Mouse (Mus musculus): Measurements from ENCODE around the gene Prtn3. TPM values are rescaled to one million over a fixed set of nuclear protein-coding genes. Genes with fewer than 3 reads are reported as not detected.

Prtn3 gene
- total and polyA plus RNA-seq, 3 experiments, result 0.55 to 1.2 (median 0.84) TPM

DNA sequence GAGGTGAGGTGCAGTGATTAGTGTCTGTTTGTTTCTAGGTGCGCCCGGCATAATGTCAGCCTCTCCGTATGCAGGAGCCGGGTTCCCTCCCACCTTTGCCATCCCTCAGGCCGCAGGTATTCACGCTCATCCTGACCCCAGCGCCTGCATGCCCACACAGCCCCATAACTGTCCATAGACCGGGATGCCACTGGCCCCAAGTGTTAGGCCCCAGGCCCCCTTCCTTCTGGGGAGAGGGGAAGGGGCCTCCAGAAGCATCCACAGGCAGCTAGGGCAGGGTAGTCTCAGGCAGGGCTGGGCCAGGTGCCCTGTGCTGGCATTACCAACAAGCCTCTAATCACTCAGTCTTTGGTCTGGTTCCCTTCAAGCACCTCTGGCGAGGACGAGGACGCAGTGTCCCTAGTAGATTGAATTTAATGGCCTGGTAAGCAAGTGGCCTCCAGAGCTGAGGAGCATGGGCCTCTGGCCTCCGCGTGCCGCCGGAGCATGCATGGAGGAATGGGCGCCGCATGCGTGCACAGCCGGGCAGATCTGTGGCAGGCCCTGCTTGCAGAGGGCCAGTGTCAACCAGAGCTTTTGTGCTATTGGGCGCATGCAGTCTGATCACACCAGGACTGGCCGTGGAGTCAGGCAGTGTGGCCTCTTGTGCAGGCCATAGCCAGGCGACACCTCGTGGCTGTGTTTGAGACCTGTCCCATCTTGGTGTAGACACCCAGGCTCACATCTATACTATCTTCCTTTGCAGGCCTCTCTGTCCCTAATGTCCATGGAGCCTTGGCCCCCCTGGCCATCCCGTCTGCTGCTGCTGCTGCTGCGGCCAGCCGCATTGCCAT, 14.0 kb upstream of the Prtn3 start:
- Histone ChIP-seq H3K9ac (ENCODE audit: low read depth, low read length) (no peak overlapping the region), H3K27ac (no peak overlapping the region), H3K27me3 (ENCODE audit: control insufficient read depth, insufficient read depth, low read length) (no peaks in the 10 kb centered on the region), H3K4me1 (ENCODE audit: control insufficient read depth, insufficient read depth, low read length) (peaks cover 33% of the 10 kb centered on the region), H3K79me2 (replicated peaks; ENCODE audit: control insufficient read depth, insufficient read depth, low read length) (peaks cover 7% of the 10 kb centered on the region), H3K4me3 (no peak overlapping the region), H3K36me3 (ENCODE audit: control insufficient read depth, insufficient read depth, low read length) (peaks cover 8% of the 10 kb centered on the region; the same call in 1 of the 2 replicates)
- TF ChIP-seq POLR2A (IDR thresholded peaks at IDR 0.05; ENCODE audit: insufficient read depth, low read depth, low read length), result no peak
- no peak for TF ChIP-seq EP300 (IDR thresholded peaks at IDR 0.05; ENCODE audit: insufficient read depth, low read depth, low read length)
- TF ChIP-seq CTCF (IDR thresholded peaks at IDR 0.05), result no peak
- DNase-seq, result no peak
- WGBS, result 89% methylated on average over 26 of the region's 26 CpGs
- intact Hi-C loops (cut with DNase I), result no loop called here

DNA sequence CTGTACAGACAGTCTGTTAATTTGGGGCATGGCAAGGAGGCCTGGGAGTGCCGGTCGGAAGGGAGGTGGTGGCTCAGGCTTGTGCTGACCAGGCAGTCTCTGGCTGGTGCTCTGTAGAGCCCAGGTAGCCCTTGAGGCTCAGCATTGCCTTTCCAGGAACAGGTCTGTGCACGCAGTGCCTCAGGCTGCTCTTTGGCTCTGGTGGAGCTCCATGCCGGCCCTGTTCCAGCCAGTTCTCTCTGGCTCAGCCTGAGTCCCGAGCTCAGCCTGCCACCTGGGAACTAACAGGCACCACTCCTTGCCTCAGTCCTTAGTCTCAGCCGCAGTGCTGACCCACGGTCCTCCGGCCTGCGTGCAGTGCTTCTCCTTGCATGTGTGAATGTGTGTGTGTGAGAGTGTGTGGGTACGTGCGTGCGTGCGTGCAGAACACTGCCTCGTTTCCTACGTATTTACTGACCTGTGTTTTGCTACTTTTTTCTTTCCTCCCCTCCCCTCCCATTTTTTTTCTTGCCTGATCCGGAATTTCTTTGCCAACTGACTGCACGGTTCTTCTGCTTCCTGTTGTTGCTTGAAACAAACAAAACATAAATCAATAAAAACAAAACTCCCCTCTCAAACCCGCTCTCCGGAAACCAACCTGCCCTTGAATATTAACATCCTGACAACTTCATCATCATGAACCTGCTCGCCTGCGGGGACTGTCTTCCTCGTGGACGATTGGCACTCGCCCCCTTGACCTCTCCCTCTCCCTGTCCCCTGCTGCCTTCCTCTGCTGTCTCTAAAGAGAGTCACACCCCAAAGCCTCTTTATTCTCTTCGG, 12.8 kb upstream of the Prtn3 start:
- 71% methylated on average over 25 of the region's 25 CpGs for WGBS
- Histone ChIP-seq H3K36me3 (ENCODE audit: control insufficient read depth, insufficient read depth, low read length) (peaks cover 8% of the 10 kb centered on the region; the same call in 1 of the 2 replicates), H3K4me3 (no peak overlapping the region), H3K4me1 (ENCODE audit: control insufficient read depth, insufficient read depth, low read length) (peaks cover 28% of the 10 kb centered on the region), H3K27me3 (ENCODE audit: control insufficient read depth, insufficient read depth, low read length) (no peaks in the 10 kb centered on the region), H3K9ac (ENCODE audit: low read depth, low read length) (no peak overlapping the region), H3K79me2 (replicated peaks; ENCODE audit: control insufficient read depth, insufficient read depth, low read length) (peaks cover 5% of the 10 kb centered on the region), H3K27ac (no peak overlapping the region)
- TF ChIP-seq POLR2A (IDR thresholded peaks at IDR 0.05; ENCODE audit: insufficient read depth, low read depth, low read length), result no peak
- no peak for TF ChIP-seq CTCF (IDR thresholded peaks at IDR 0.05)
- no peak for TF ChIP-seq EP300 (IDR thresholded peaks at IDR 0.05; ENCODE audit: insufficient read depth, low read depth, low read length)
- DNase-seq, result no peak
- intact Hi-C loops (cut with DNase I), result no loop called here

DNA sequence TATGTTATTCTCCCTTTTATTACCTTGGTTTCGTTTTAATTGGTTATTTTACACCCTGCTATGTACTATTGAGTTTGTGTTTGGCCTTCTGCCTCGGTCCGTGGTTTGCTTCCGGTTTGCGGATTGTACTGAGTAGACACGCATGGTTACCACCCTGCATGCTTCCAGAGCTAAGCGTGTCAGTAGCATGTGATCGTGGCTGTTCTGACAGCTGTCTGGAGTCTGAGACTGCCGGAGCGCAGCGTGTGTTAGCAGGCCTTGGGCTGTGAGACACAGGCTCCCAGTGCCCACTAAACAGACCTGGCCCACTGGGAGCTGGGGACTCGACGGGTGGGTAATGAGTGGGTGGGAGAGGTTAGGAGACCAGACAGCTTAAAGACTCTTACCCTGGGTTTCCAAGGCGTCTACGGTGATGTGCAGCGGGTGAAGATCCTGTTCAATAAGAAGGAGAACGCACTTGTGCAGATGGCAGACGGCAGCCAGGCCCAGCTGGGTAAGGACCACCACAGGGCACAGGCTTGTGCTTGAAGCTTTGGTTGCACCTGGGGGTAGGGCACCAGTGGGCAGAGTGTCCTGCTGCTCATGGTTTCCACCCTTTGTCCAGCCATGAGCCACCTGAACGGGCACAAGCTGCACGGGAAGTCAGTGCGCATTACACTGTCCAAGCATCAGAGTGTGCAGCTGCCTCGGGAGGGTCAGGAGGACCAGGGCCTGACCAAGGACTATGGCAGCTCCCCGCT, 12.1 kb upstream of the Prtn3 start:
- Histone ChIP-seq H3K27ac (no peak overlapping the region), H3K79me2 (replicated peaks; ENCODE audit: control insufficient read depth, insufficient read depth, low read length) (peaks cover 4% of the 10 kb centered on the region), H3K36me3 (ENCODE audit: control insufficient read depth, insufficient read depth, low read length) (peaks cover 3% of the 10 kb centered on the region; the same call in 1 of the 2 replicates), H3K4me3 (no peak overlapping the region), H3K27me3 (ENCODE audit: control insufficient read depth, insufficient read depth, low read length) (no peaks in the 10 kb centered on the region), H3K4me1 (ENCODE audit: control insufficient read depth, insufficient read depth, low read length) (peaks cover 20% of the 10 kb centered on the region), H3K9ac (ENCODE audit: low read depth, low read length) (no peak overlapping the region)
- DNase-seq, result no peak
- WGBS, result 83% methylated on average over 23 of the region's 23 CpGs
- TF ChIP-seq POLR2A (IDR thresholded peaks at IDR 0.05; ENCODE audit: insufficient read depth, low read depth, low read length) (no peak), CTCF (IDR thresholded peaks at IDR 0.05) (no peak), EP300 (IDR thresholded peaks at IDR 0.05; ENCODE audit: insufficient read depth, low read depth, low read length) (no peak)
- intact Hi-C loops (cut with DNase I), result no loop called here

DNA sequence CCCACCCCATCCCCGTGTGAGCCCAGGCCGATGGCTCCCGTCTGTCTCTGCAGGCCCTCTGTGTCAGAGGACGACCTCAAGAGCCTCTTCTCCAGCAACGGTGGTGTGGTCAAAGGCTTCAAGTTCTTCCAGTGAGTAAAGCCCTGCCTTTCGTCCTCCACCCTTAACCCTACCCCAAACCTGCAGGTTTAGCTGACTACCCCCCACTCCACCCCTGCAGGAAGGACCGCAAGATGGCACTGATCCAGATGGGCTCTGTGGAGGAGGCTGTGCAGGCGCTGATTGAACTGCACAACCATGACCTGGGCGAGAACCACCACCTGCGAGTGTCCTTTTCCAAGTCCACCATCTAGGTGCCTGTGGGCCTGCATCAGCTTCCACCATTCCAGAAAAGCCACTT, 11.4 kb upstream of the Prtn3 start:
- Histone ChIP-seq H3K36me3 (ENCODE audit: control insufficient read depth, insufficient read depth, low read length) (peaks cover 2% of the 10 kb centered on the region; the same call in 1 of the 2 replicates), H3K4me3 (no peak overlapping the region), H3K9ac (ENCODE audit: low read depth, low read length) (no peak overlapping the region), H3K27ac (no peak overlapping the region), H3K4me1 (ENCODE audit: control insufficient read depth, insufficient read depth, low read length) (peaks cover 13% of the 10 kb centered on the region), H3K79me2 (replicated peaks; ENCODE audit: control insufficient read depth, insufficient read depth, low read length) (peaks cover 4% of the 10 kb centered on the region), H3K27me3 (ENCODE audit: control insufficient read depth, insufficient read depth, low read length) (no peaks in the 10 kb centered on the region)
- intact Hi-C loops (cut with DNase I), result no loop called here
- TF ChIP-seq POLR2A (IDR thresholded peaks at IDR 0.05; ENCODE audit: insufficient read depth, low read depth, low read length) (no peak), CTCF (IDR thresholded peaks at IDR 0.05) (no peak), EP300 (IDR thresholded peaks at IDR 0.05; ENCODE audit: insufficient read depth, low read depth, low read length) (no peak)
- DNase-seq, result no peak
- 64% methylated on average over 10 of the region's 10 CpGs for WGBS

GRCm38 (mm10) chr10:79864351-79865188, 9.7 kb upstream of the Prtn3 start:
- no peak overlapping the region for H3K27ac ChIP-seq
- peaks cover 4% of the 10 kb centered on the region for H3K79me2 ChIP-seq (replicated peaks; ENCODE audit: control insufficient read depth, insufficient read depth, low read length)
- no peak overlapping the region for H3K9ac ChIP-seq (ENCODE audit: low read depth, low read length)
- H3K4me1 ChIP-seq (ENCODE audit: control insufficient read depth, insufficient read depth, low read length), result peaks cover 3% of the 10 kb centered on the region
- no peaks in the 10 kb centered on the region for H3K27me3 ChIP-seq (ENCODE audit: control insufficient read depth, insufficient read depth, low read length)
- no peak overlapping the region for H3K4me3 ChIP-seq
- TF ChIP-seq POLR2A (IDR thresholded peaks at IDR 0.05; ENCODE audit: insufficient read depth, low read depth, low read length) (no peak), EP300 (IDR thresholded peaks at IDR 0.05; ENCODE audit: insufficient read depth, low read depth, low read length) (no peak), CTCF (IDR thresholded peaks at IDR 0.05) (no peak)
- DNase-seq, result no peak
- no peaks in the 10 kb centered on the region for H3K36me3 ChIP-seq (ENCODE audit: control insufficient read depth, insufficient read depth, low read length)
- WGBS, result 64% methylated on average over 10 of the region's 10 CpGs
- intact Hi-C loops (cut with DNase I), result loop anchor here (5.0 kb wide), 1 partner anchor 32 kb away; no protein-coding TSS in a partner anchor
